Mouse (Mus musculus) ES-E14 (cell line): ENCODE data around the gene Ylpm1.

Experiments used
- CHD2 ChIP-seq: IDR thresholded peaks from 2 replicates; pipeline ENCODE4 v1.6.1; 2014; ENCODE audit warnings: mild to moderate bottlenecking, low read depth, low read length, inconsistent platforms
- HCFC1 ChIP-seq: IDR thresholded peaks from 2 replicates; pipeline ENCODE4 v1.6.1; 2012; ENCODE audit warnings: low read length, inconsistent platforms, borderline replicate concordance; ENCODE audit not compliant: insufficient read depth
- MAFK ChIP-seq: IDR thresholded peaks from 2 replicates; pipeline ENCODE4 v1.6.1; 2014; ENCODE audit warnings: mild to moderate bottlenecking, low read depth, low read length, inconsistent platforms; ENCODE audit not compliant: insufficient read depth
- ZC3H11A ChIP-seq: IDR thresholded peaks from 2 replicates; pipeline ENCODE4 v1.6.1; 2012; ENCODE audit warnings: low read depth, mild to moderate bottlenecking, inconsistent platforms, low read length, borderline replicate concordance
- ZNF384 ChIP-seq: IDR thresholded peaks from 2 replicates; pipeline ENCODE4 v1.6.1; 2012; ENCODE audit warnings: low read depth, low read length, inconsistent platforms

DNA sequence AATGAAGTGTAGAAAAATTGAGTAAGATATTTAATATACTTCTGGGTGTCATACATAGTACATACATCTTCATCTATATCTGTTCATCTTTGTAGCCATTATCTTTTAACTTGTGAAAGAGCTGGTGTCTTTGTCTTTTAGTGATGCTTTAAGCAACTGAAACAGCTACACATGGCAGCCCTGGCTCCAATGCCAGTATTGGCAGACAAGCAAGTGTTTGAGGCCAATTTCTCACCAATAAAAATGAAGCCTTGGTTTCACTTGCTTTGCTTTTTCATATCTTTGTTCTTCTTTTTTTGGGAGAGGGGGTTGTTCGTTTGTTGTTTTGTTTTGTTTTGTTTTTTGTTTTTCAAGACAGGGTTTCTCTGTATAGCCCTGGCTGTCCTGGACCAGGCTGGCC is 10.1 kb downstream of the Ylpm1 start:
- no peak for TF ChIP-seq ZC3H11A
- no peak for TF ChIP-seq MAFK
- no peak for TF ChIP-seq HCFC1
- no peak for TF ChIP-seq CHD2
- TF ChIP-seq ZNF384, result no peak
